Mouse (Mus musculus): ENCODE results near the gene Ppp3ca. TPM values are rescaled to one million over a fixed set of nuclear protein-coding genes. Genes with fewer than 3 reads are reported as not detected.

Gene Ppp3ca
- polyA plus RNA-seq, 1 experiment from 2014 or later, result 60.8 TPM

DNA sequence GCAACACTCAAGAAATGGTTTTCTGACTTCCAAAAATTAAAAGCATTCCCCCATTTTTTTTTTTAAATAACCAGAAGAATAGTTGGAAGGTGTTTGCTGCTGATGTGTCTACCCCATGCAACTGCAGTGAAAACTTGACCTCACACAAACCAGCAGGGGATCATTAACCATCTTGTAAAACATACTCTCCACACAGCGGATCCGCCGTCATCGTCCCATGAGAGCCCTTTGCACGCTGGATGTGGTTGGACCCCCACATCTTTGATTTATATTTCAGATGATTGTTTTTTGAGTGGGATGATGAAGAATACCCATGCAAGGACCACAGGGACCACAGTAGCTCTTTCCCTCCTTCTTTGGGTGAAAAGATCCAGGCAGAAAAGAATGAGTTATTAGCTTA lies 159.2 kb downstream of the Ppp3ca start:
- no peaks in the 10 kb centered on the region for H3K9me3 ChIP-seq
- no peaks in the 10 kb centered on the region for H3K36me3 ChIP-seq
- 48% methylated on average over 5 of the region's 5 CpGs for WGBS
- H3K4me3 ChIP-seq, result no peak overlapping the region
- peaks cover 25% of the 10 kb centered on the region for H3K4me1 ChIP-seq
- no peak overlapping the region for H3K27ac ChIP-seq
- no peak for ATAC-seq (ENCODE audit: insufficient number of reproducible peaks, low FRiP score, low TSS enrichment, low read depth)
- H3K9ac ChIP-seq, result no peak overlapping the region
- H3K4me2 ChIP-seq, result no peak overlapping the region
- H3K27me3 ChIP-seq, result no peaks in the 10 kb centered on the region

DNA sequence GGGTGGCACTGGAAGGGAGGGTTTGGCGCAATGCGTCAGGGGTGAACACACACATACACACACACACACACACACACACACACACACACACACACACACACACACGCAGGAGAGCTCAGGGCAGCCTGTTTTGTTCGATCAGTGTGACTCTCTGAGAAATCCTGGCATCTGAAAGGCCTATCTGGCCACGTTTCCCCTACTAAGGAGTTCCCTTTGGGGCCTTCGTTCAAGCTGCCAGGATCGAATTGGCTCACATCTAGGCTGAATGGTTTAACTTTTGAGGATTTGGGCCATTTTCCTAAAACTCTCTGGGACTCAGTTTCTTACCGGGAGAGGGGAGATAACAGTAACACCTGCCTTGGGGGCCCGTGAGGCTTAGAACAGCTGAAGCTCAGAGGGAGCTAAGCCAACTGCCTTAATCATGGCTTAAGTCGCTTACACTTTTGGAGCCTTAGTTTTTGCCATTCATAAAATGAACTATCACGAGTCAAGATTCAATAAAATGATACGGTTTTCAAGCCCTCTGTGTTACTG lies 160.8 kb downstream of the Ppp3ca start:
- H3K4me3 ChIP-seq, result no peak overlapping the region
- H3K27ac ChIP-seq, result no peak overlapping the region
- ATAC-seq (ENCODE audit: insufficient number of reproducible peaks, low FRiP score, low TSS enrichment, low read depth), result no peak
- peaks cover 31% of the 10 kb centered on the region for H3K4me1 ChIP-seq
- H3K27me3 ChIP-seq, result no peaks in the 10 kb centered on the region
- H3K9me3 ChIP-seq, result no peaks in the 10 kb centered on the region
- H3K9ac ChIP-seq, result no peak overlapping the region
- H3K36me3 ChIP-seq, result no peaks in the 10 kb centered on the region
- WGBS, result 58% methylated on average over 12 of the region's 12 CpGs
- no peak overlapping the region for H3K4me2 ChIP-seq

DNA sequence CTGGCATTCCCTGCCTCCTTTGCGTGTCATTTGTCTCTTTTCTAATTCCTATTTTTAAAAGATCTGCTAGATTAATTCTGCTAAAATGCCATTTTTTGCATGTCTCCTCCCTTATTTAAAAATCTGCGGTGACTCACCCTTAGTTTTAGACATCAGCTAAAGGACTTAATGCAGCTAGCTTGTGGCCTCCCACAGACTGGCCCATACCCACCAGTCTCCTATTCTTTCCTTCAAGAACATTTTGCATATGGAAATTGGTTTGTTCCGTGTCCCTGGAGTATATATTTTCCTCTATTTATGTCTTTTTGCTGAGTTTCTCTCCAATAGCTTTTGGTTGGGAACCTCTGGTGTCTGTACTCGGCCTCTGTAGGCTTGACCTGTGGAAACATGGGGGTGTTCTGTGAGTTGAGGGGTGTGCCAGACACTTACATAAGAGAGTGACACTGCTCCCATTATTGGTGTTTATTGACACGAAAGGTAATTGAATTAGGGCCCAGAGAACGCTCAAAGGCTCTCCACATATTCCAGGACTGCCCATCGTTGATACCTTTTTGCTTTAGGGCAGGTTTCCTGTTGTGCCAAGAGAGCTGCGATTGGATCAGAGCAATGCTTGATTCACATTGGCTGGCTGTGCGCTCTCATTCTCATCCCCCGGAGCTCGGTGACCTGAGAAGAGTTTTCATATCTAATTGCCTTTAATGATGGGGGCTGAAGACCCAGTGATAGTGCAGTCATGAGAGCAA lies 163.2 kb downstream of the Ppp3ca start:
- Histone ChIP-seq H3K4me1 (peaks cover 35% of the 10 kb centered on the region), H3K27me3 (no peaks in the 10 kb centered on the region), H3K9me3 (no peaks in the 10 kb centered on the region), H3K9ac (no peak overlapping the region), H3K4me3 (no peak overlapping the region), H3K27ac (no peak overlapping the region), H3K4me2 (no peak overlapping the region), H3K36me3 (no peaks in the 10 kb centered on the region)
- WGBS, result 46% methylated on average over 11 of the region's 11 CpGs
- no peak for ATAC-seq (ENCODE audit: insufficient number of reproducible peaks, low FRiP score, low TSS enrichment, low read depth)

DNA sequence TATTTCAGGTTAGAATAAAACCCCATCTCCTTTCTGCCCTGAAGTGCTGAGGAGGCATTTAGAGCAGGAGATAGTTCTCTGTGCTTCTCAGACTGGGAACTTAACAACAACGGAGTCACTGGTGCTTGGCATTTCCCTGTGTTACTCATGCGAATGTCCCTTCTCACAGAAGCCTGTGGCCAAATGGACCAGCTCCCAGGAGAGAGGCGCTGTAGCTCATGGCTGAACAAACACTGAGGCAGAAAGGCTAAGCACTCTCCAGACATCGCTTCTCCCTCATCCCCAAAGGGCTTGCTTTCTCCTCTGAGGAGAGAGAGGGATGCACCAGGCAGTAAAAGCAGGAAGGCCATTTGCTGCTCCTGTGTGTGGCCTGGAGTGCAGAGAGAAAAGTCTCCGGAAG lies 164.0 kb downstream of the Ppp3ca start:
- H3K9ac ChIP-seq, result no peak overlapping the region
- H3K4me3 ChIP-seq, result no peak overlapping the region
- H3K36me3 ChIP-seq, result no peaks in the 10 kb centered on the region
- H3K27me3 ChIP-seq, result no peaks in the 10 kb centered on the region
- WGBS, result 13% methylated on average over 5 of the region's 5 CpGs
- ATAC-seq (ENCODE audit: insufficient number of reproducible peaks, low FRiP score, low TSS enrichment, low read depth), result no peak
- H3K9me3 ChIP-seq, result no peaks in the 10 kb centered on the region
- peaks cover 35% of the 10 kb centered on the region for H3K4me1 ChIP-seq
- no peak overlapping the region for H3K27ac ChIP-seq
- H3K4me2 ChIP-seq, result no peak overlapping the region

DNA sequence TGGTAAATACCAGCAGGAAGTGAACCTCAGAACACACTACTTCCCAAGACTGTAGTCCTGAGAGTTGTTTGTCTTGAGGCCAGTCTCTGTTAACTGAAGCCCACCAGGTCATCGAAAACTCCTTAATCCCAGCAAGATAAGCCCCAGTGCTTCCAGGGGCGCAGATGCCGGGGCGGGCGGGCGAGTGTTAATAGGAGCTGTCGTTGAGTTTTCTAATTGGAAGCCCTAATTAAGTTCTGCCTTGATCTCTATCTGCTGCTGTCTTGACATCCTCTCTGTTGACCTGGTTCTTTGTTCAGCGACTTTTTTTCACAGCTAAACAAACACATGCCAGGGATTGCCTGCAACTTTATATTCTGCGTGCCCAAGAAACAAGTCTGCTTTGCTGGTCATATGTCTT lies 165.9 kb downstream of the Ppp3ca start:
- 56% methylated on average over 9 of the region's 9 CpGs for WGBS
- no peak for ATAC-seq (ENCODE audit: insufficient number of reproducible peaks, low FRiP score, low TSS enrichment, low read depth)

DNA sequence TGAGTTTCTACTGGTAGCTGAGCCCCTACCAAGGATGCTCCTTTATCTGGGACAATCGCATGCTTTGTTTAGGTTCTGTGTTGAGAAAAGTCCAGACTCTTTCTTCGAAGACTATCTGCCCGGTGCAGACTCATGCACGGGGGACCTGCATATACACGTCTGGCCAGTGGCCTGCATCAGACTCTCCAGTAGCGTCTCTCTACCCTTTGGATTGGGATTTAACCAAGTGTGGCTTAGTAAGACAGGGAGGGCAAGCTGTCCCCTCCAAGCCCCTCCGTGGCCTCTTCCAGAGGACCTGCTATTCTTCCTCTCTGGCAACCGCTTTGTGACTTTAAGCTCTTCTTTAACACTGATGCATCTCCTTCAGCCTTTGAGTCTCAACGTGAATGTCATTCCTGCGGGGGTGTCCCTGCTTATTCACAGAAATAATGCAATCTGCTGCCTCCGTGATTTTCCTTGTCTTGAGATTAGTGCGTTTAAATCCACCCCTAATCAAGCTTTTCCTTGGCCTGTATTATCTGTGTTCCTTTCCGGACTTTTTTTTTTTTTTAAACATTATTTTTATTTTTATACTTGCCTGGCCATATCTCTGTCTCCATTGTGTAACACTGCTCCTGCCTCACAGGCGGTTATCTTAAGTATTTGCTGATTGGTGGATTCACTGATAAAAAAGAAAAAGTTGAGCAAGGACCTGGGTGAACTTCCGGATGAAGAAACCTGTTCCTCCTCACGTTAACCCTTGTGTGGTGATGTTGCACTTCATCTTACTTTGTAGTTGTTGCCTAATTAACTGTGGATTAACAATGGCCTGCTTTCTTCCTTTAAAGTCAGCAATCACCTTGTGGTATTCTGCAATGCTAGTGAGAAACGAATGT lies 166.6 kb downstream of the Ppp3ca start:
- Histone ChIP-seq H3K27ac (no peak overlapping the region), H3K4me3 (no peak overlapping the region), H3K4me1 (peaks cover 18% of the 10 kb centered on the region), H3K36me3 (no peaks in the 10 kb centered on the region), H3K4me2 (no peak overlapping the region), H3K9ac (no peak overlapping the region), H3K9me3 (no peaks in the 10 kb centered on the region), H3K27me3 (no peaks in the 10 kb centered on the region)
- WGBS, result 67% methylated on average over 17 of the region's 17 CpGs
- no peak for ATAC-seq (ENCODE audit: insufficient number of reproducible peaks, low FRiP score, low TSS enrichment, low read depth)

More for the DNA sequence above, 165.9 kb downstream of the Ppp3ca start:
- Histone ChIP-seq H3K9me3 (no peaks in the 10 kb centered on the region), H3K4me2 (no peak overlapping the region), H3K4me1 (peaks cover 25% of the 10 kb centered on the region), H3K36me3 (no peaks in the 10 kb centered on the region), H3K9ac (no peak overlapping the region), H3K27me3 (no peaks in the 10 kb centered on the region), H3K4me3 (no peak overlapping the region), H3K27ac (no peak overlapping the region)

DNA sequence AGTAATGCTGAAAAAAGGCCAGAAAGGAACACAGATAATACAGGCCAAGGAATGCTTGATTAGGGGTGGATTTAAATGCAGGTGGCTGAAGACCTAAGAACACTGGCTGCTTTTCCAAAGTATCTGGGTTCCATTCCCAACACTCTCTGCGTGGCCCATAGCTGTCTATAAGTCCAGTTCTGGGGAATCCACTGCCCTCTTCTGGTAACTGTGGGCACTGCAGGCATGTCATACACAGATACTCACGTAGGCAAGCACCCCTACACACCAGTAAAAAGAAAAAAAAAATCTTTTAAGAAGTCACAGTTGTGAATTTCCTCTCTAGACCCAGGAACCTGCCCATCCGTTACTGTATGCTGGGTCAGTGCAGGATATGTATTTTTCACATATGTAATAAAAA lies 167.7 kb downstream of the Ppp3ca start:
- no peak overlapping the region for H3K4me3 ChIP-seq
- no peaks in the 10 kb centered on the region for H3K27me3 ChIP-seq
- no peak overlapping the region for H3K4me2 ChIP-seq
- H3K36me3 ChIP-seq, result no peaks in the 10 kb centered on the region
- no peak for ATAC-seq (ENCODE audit: insufficient number of reproducible peaks, low FRiP score, low TSS enrichment, low read depth)
- peaks cover 17% of the 10 kb centered on the region for H3K4me1 ChIP-seq
- 94% methylated on average over 3 of the region's 3 CpGs for WGBS
- H3K9ac ChIP-seq, result no peak overlapping the region
- no peaks in the 10 kb centered on the region for H3K9me3 ChIP-seq
- H3K27ac ChIP-seq, result no peak overlapping the region

DNA sequence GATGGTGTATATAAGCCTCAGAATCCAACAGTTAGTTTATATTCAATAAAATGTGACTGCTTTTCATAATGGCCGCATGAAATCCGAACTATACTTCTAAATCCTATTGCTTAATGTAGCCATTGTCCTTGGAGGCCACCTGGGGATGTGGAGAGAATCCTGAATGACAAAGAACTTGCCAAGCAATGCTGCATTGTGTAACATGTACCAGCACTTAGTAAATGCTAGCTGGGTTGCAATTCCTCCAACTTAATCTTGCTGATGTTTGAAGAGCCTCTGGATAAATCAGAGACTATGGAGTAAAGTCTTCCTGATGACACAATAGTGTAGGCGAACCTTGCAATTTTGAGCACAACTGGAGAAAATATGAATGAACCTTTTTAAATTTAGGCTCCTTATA lies 171.4 kb downstream of the Ppp3ca start:
- H3K4me2 ChIP-seq, result no peak overlapping the region

DNA sequence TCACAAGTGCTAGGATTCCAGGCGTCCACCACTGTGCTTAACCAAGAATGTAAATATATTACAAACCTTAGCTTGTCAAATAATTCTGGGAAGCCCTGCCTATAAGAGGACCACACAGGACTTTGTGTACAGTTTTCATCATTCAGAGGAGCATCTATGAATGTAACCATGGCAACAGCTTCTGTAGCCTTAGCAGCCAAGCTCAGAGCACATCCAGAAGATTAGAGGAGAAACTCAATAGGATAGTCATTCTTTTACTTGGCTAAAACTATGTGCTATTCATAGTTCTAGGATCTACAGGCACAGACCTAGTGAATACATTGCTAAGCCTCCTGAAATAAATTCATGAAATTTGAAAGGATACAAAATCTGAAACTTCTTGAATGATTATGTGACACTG lies 172.5 kb downstream of the Ppp3ca start:
- WGBS, result 64% methylated on average over 1 of the region's 1 CpGs
- Histone ChIP-seq H3K9ac (no peak overlapping the region), H3K4me2 (no peak overlapping the region), H3K9me3 (no peaks in the 10 kb centered on the region), H3K4me1 (no peaks in the 10 kb centered on the region), H3K36me3 (no peaks in the 10 kb centered on the region), H3K4me3 (no peak overlapping the region), H3K27ac (no peak overlapping the region), H3K27me3 (no peaks in the 10 kb centered on the region)
- ATAC-seq (ENCODE audit: insufficient number of reproducible peaks, low FRiP score, low TSS enrichment, low read depth), result no peak

More for the DNA sequence above, 171.4 kb downstream of the Ppp3ca start:
- Histone ChIP-seq H3K9me3 (no peaks in the 10 kb centered on the region), H3K9ac (no peak overlapping the region), H3K27ac (no peak overlapping the region), H3K4me1 (0 out of 2 replicates have a peak, but pooled peaks cover 3% of the 10 kb centered on the region), H3K36me3 (no peaks in the 10 kb centered on the region), H3K4me3 (no peak overlapping the region), H3K27me3 (no peaks in the 10 kb centered on the region)
- no peak for ATAC-seq (ENCODE audit: insufficient number of reproducible peaks, low FRiP score, low TSS enrichment, low read depth)
- 65% methylated on average over 3 of the region's 3 CpGs for WGBS

DNA sequence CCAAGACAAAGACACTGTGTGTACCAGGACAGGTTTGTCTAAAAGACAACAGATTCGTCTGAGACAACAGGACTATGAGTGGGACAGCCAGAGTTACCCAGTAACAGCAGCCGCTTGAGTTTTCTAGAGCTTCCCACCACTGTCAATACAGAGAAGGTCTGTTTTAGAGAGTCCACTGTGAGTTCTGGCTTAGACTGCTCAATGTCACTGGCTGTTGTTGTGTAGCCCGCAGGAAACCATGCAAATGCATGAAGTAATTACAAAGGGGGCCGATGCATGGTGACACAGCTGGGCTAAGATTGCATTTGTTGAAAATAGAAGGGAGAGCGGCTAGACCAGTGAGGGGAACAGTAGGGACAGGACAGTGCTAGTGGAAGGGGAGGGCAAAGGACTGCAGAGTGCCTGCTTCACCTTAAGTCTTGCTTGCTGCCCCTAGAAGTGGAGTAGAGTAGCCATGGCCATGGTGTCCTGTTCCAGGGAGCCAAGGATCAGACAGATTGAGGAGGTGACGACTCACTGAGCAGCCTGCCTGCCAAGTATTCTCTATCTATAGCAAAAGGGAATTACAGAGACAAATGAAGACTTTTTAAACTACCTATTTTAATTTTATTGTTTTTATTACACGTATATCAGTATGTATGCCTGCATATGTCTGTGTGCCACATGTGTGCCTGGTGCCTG lies 174.0 kb downstream of the Ppp3ca start:
- Histone ChIP-seq H3K36me3 (no peaks in the 10 kb centered on the region), H3K27ac (no peak overlapping the region), H3K4me1 (no peaks in the 10 kb centered on the region), H3K4me3 (no peak overlapping the region), H3K9me3 (no peaks in the 10 kb centered on the region), H3K27me3 (no peaks in the 10 kb centered on the region), H3K4me2 (no peak overlapping the region), H3K9ac (no peak overlapping the region)
- no peak for ATAC-seq (ENCODE audit: insufficient number of reproducible peaks, low FRiP score, low TSS enrichment, low read depth)
- 66% methylated on average over 7 of the region's 7 CpGs for WGBS

DNA sequence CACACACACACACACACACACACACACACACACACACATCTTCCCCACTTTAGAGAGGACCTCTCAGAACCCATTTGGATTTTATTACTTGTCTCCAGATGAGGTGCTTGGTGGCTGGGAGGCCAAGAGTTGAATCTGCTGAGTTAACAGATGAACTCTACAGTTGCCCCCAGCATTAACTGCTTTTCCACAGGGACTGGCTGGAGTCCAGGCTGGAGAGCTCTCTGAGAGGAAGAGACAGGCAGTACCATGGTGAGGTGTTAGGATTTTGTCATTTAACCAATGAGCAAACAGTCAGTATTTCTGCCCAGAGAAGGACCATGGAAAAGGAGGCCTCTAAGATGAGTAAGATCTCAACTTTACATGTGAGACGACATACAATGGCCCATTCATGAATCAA lies 179.1 kb downstream of the Ppp3ca start:
- Histone ChIP-seq H3K27me3 (no peaks in the 10 kb centered on the region), H3K4me3 (no peak overlapping the region), H3K36me3 (no peaks in the 10 kb centered on the region), H3K4me2 (no peak overlapping the region), H3K9me3 (no peaks in the 10 kb centered on the region), H3K9ac (no peak overlapping the region), H3K27ac (no peak overlapping the region), H3K4me1 (no peaks in the 10 kb centered on the region)
- WGBS, result 88% methylated on average over 1 of the region's 1 CpGs
- ATAC-seq (ENCODE audit: insufficient number of reproducible peaks, low FRiP score, low TSS enrichment, low read depth), result no peak

DNA sequence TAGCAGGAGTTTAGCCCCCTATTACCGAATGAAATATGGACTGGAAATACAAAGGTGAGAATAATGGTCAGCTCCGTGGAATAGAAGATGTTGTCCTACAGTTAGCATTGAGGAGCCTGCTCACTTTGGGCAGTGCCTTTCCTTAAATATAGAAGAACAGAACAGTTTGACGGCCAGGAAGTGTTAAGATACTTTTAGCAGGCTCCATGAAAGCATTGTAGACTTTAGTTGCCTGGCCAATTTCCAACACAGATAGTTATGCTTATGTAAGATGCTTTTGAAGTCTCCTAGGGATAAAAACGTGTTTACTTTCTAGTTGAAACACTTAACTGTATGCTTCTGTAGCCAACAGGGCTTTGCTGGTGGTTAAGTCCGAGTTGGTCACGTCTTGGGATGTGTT lies 183.0 kb downstream of the Ppp3ca start:
- H3K4me3 ChIP-seq, result no peak overlapping the region
- H3K27ac ChIP-seq, result no peak overlapping the region
- WGBS, result 70% methylated on average over 6 of the region's 6 CpGs
- no peaks in the 10 kb centered on the region for H3K9me3 ChIP-seq
- no peak overlapping the region for H3K4me2 ChIP-seq
- H3K4me1 ChIP-seq, result no peaks in the 10 kb centered on the region
- no peaks in the 10 kb centered on the region for H3K27me3 ChIP-seq
- no peak for ATAC-seq (ENCODE audit: insufficient number of reproducible peaks, low FRiP score, low TSS enrichment, low read depth)
- H3K36me3 ChIP-seq, result no peaks in the 10 kb centered on the region
- H3K9ac ChIP-seq, result no peak overlapping the region

Measured in limb, embryonic 15.5 days (tissue).